ENCODE assay signal across 8 mouse cellular contexts in genomic region chr9:65162711-65163639, GRCm38 (mm10). TPM values are rescaled to one million over a fixed set of nuclear protein-coding genes. Genes with fewer than 3 reads are reported as not detected.
DNase-seq lines count a peak whose midpoint lies in the region; ATAC-seq lines count a peak whose summit lies in the region.

No protein-coding gene starts in this region.

- peaks cover 87% of the 10 kb centered on the region for H3K27me3 ChIP-seq in megakaryocyte, embryonic 14.5 days (replicated peaks)
- H3K27me3 ChIP-seq in hindbrain, embryonic 14.5 days (ENCODE audit: control insufficient read depth, insufficient read depth, low read length): no peaks in the 10 kb centered on the region
- no peaks in the 10 kb centered on the region for H3K27me3 ChIP-seq in midbrain, embryonic 11.5 days (ENCODE audit: control insufficient read depth, insufficient read depth, low read length)

- peaks cover 11% of the 10 kb centered on the region for H3K4me1 ChIP-seq in megakaryocyte, embryonic 14.5 days
- peaks cover 31% of the 10 kb centered on the region for H3K4me1 ChIP-seq in hindbrain, embryonic 14.5 days (replicated peaks; ENCODE audit: control insufficient read depth, insufficient read depth, low read length)
- H3K4me1 ChIP-seq in midbrain, embryonic 11.5 days (ENCODE audit: control insufficient read depth, insufficient read depth, low read length): peaks cover 64% of the 10 kb centered on the region

- no peak for ATAC-seq in megakaryocyte, adult 5-6 weeks (ENCODE audit: poor library complexity, severe bottlenecking)
- ATAC-seq in hindbrain, embryonic 14.5 days (ENCODE audit: low FRiP score): peak; percentile 90
- ATAC-seq in midbrain, embryonic 11.5 days (ENCODE audit: low FRiP score): peak; percentile 94

- peak overlapping the region; percentile 83 for H3K27ac ChIP-seq in hindbrain, embryonic 14.5 days
- H3K27ac ChIP-seq in midbrain, embryonic 11.5 days (ENCODE audit: low read depth, low read length): peak overlapping the region; percentile 97

- WGBS in hindbrain, embryonic 14.5 days: 2% methylated on average over 58 of the region's 69 CpGs
- under 1% methylated on average over 65 of the region's 69 CpGs for WGBS in midbrain, embryonic 11.5 days

- peak overlapping the region; percentile 84 for H3K4me3 ChIP-seq in megakaryocyte, embryonic 14.5 days (replicated peaks)
- H3K4me3 ChIP-seq in hindbrain, embryonic 14.5 days (replicated peaks; ENCODE audit: low read length): peak overlapping the region; percentile 41
- H3K4me3 ChIP-seq in midbrain, embryonic 11.5 days (ENCODE audit: low read depth, low read length): peak overlapping the region; percentile 17

- H3K4me2 ChIP-seq in hindbrain, embryonic 14.5 days (replicated peaks): peak overlapping the region; percentile 88
- peak overlapping the region; percentile 50 for H3K4me2 ChIP-seq in midbrain, embryonic 11.5 days

- peaks cover 8% of the 10 kb centered on the region for H3K9me3 ChIP-seq in megakaryocyte, embryonic 14.5 days
- no peaks in the 10 kb centered on the region for H3K9me3 ChIP-seq in hindbrain, embryonic 14.5 days (ENCODE audit: control insufficient read depth, low read length)
- no peaks in the 10 kb centered on the region; the same call in 1 of the 2 replicates for H3K9me3 ChIP-seq in midbrain, embryonic 11.5 days (ENCODE audit: control insufficient read depth, low read length)

- no peaks in the 10 kb centered on the region for H3K36me3 ChIP-seq in megakaryocyte, embryonic 14.5 days (replicated peaks; ENCODE audit: low read length)
- H3K36me3 ChIP-seq in hindbrain, embryonic 14.5 days (replicated peaks; ENCODE audit: control insufficient read depth, insufficient read depth): no peaks in the 10 kb centered on the region
- H3K36me3 ChIP-seq in midbrain, embryonic 11.5 days (ENCODE audit: control insufficient read depth, insufficient read depth, low read length): peaks cover 5% of the 10 kb centered on the region; the same call in 1 of the 2 replicates

- peak; percentile 35 to 55 for DNase-seq in cerebellum, postnatal 25 days
- DNase-seq in cerebellum, adult 11-12 months: no peak
- peak; percentile 62 for DNase-seq in hindbrain, embryonic 14.5 days (ENCODE audit: low spot score)
- DNase-seq in midbrain, embryonic 11.5 days (ENCODE audit: low spot score, missing footprints): peak; percentile 99
- DNase-seq in urinary bladder, postnatal 10 days (ENCODE audit: low spot score): no peak
- no peak for DNase-seq in thymus, postnatal 36 days

- peak overlapping the region; percentile 65 for H3K9ac ChIP-seq in hindbrain, embryonic 14.5 days
- H3K9ac ChIP-seq in midbrain, embryonic 11.5 days (ENCODE audit: low read length): peak overlapping the region; percentile 65

RNA-seq across cellular contexts. Expression of gene Igdcc3, which starts 22.0 kb away (rescaled TPM):
- not detected in 2 replicates for polyA plus RNA-seq in megakaryocyte, embryonic 14.5 days (2012; ENCODE audit: insufficient read depth, low replicate concordance)
- total RNA-seq in megakaryocyte, adult 5-6 weeks (2015): not detected in 2 replicates
- not detected in 2 replicates for total RNA-seq in megakaryocyte, adult 5-6 weeks (2017)
- 10.5 and 10.6 TPM in 2 replicates for polyA plus RNA-seq in hindbrain, embryonic 14.5 days (2014; fragmentation: Nextera tagmentation; extraction: Ambion mirVana)
- polyA plus RNA-seq in midbrain, embryonic 11.5 days (2014; fragmentation: Nextera tagmentation; extraction: Ambion mirVana): 115 and 145 TPM in 2 replicates

RNA-seq across cellular contexts. Expression of gene Parp16, which starts 32.2 kb away (rescaled TPM):
- 2.6 and 3.6 TPM in 2 replicates for polyA plus RNA-seq in megakaryocyte, embryonic 14.5 days (2012; ENCODE audit: insufficient read depth, low replicate concordance)
- 0.80 and 1.3 TPM in 2 replicates for total RNA-seq in megakaryocyte, adult 5-6 weeks (2015)
- 0.95 and 0.98 TPM in 2 replicates for total RNA-seq in megakaryocyte, adult 5-6 weeks (2017)
- 6.3 and 7.9 TPM in 2 replicates for polyA plus RNA-seq in hindbrain, embryonic 14.5 days (2014; fragmentation: Nextera tagmentation; extraction: Ambion mirVana)
- 5.2 and 6.4 TPM in 2 replicates for polyA plus RNA-seq in midbrain, embryonic 11.5 days (2014; fragmentation: Nextera tagmentation; extraction: Ambion mirVana)

Comparison
In these comparisons a context has a peak if more than half of its experiments do, and no peak if none do; other contexts are left out.
1. DNase-seq: peak in cerebellum, postnatal 25 days (2 of 2), hindbrain, embryonic 14.5 days (single experiment) and midbrain, embryonic 11.5 days (single experiment); none in cerebellum, adult 11-12 months (single experiment), urinary bladder, postnatal 10 days (single experiment) and thymus, postnatal 36 days (0 of 2).
2. H3K4me3 ChIP-seq: peak in every context shown above with its lines; median percentile 84 in megakaryocyte, embryonic 14.5 days; 41 in hindbrain, embryonic 14.5 days; 17 in midbrain, embryonic 11.5 days.